In the genomic region with DNA sequence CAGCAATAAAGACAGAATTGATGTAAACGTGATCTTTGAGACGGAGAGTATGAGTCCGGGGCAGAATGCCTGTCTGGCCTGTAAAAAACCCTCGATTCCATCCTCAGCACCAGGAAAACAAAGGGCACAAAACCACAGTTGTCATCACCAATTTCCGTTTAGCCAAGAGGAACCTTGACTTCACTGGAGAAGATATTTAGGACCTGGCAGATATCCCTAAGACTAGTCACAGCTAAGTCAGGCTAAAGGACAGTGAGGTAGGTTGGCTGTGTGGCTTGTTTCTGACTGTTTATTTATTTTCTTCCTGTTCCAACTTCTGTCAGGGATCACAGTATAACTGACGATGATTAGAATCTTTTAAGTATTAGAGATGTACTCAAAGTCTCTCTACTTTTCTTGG, we compare ENCODE assay signal across 10 mouse cellular contexts.
"Had no signal": no experiment of that assay in that cellular context is flagged by ENCODE, and none has a peak within 500 bp of the region (broad histone marks: within the 10 kb centered on the region; RNA-seq: fewer than 3 reads in every experiment).

No protein-coding gene starts in this region.

- H3K4me2 ChIP-seq: kidney, embryonic 15.5 days; limb, embryonic 13.5 days; midbrain, embryonic 11.5 days had no signal

- H3K27me3 ChIP-seq: kidney, embryonic 15.5 days; limb, embryonic 13.5 days had no signal

- H3K4me1 ChIP-seq: kidney, embryonic 15.5 days had no signal

- H3K9ac ChIP-seq: kidney, embryonic 15.5 days; limb, embryonic 13.5 days; liver, embryonic 14.5 days had no signal

- ATAC-seq: midbrain, embryonic 16.5 days had no signal

- DNase-seq: kidney, postnatal 14 days; left cerebral cortex, postnatal 4 days; lung, adult 18-20 months; thymus, postnatal 4 days had no signal

- H3K4me3 ChIP-seq: kidney, embryonic 15.5 days; limb, embryonic 13.5 days had no signal

- H3K27ac ChIP-seq: kidney, embryonic 15.5 days; limb, embryonic 13.5 days; liver, embryonic 14.5 days; stomach, postnatal 0 days had no signal

- H3K36me3 ChIP-seq: kidney, embryonic 15.5 days; limb, embryonic 13.5 days had no signal

- H3K9me3 ChIP-seq: kidney, embryonic 15.5 days; limb, embryonic 13.5 days had no signal
